Mouse (Mus musculus): ENCODE results near the gene Rybp.

GRCm38 (mm10) chr6:100222927-100223326 lies 64.4 kb downstream of the Rybp start:
- TF ChIP-seq EP300 (optimal IDR thresholded peaks at IDR 0.05) = no peak
- TF ChIP-seq CTCF (IDR thresholded peaks at IDR 0.05; ENCODE audit: low read depth) = no peak
